Mouse (Mus musculus) adrenal gland, postnatal 25 days (tissue): ENCODE data around the gene Tnpo1. TPM values are rescaled to one million over a fixed set of nuclear protein-coding genes. Genes with fewer than 3 reads are reported as not detected.
"Not testable (repeated sequence)": the region's sequence is repeated elsewhere in the genome, so short reads cannot be mapped to it uniquely, and the experiment has no call there.

ENCODE experiments used
- DNase-seq: peaks from one replicate; pipeline ENCODE4 v3.0.0; 2021; ENCODE audit warnings: mixed read lengths
- total RNA-seq: library from RNA; stranded (reverse); gene quantifications from 2 replicates; pipeline ENCODE4 v1.2.3, GENCODE M21; 2021

Tnpo1 gene
- total RNA-seq, 1 experiment from 2014 or later, result 135 TPM

DNA sequence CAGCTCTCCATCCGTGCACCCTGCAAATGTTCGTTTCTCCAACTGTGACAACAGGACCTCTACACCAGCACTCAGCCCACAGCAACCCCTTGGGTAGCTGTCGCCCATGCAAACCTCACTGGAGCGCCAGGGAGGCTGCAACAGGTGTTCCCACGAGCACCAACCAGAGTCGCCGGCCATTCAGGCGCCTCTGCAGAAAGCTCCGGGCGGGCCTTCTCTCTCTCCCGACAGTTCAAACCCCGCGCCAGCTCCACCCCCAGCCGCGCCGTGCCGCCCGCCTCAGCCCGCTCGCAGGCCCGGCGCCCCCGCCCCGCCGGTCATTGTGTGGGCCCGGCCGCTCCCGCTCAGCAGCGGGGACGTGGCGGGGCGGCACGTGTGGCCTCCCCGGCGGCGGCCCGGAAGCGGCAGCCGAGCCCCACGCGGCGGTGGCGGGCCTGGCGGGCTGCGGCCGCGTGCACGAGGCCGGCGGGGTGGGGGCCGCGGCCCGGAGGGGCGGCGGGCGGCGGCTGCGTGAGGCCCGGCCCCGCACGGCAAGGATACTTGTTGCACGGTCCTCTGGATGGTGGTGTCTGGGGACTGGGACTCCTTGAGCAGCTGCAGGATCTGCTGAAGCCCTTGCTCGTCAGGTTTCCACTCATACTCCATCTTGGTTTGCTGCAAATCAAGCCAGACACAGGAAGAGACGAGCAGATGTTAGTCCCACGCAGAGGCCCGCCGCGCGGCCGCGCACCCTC, 35.9 kb downstream of the Tnpo1 start:
- DNase-seq, result peak; percentile 74

DNA sequence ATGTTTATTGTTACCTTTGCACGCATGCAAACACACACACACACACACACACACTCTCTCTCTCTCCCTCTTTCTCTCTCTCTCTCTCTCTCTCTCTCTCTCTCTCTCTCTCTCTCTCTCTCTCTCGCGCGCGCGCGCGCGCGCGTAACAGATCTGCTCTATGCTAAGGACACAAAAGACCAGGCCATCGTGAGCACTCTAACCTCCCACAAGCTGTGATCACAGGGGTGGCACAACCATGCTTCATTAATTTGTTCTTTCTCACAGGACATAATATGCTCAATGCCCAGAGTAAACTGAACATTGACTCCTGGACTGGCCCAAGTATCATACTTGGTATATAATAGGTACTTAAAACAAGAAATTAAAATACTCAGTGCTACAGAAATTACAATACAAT, 37.0 kb downstream of the Tnpo1 start:
- DNase-seq, result no peak

DNA sequence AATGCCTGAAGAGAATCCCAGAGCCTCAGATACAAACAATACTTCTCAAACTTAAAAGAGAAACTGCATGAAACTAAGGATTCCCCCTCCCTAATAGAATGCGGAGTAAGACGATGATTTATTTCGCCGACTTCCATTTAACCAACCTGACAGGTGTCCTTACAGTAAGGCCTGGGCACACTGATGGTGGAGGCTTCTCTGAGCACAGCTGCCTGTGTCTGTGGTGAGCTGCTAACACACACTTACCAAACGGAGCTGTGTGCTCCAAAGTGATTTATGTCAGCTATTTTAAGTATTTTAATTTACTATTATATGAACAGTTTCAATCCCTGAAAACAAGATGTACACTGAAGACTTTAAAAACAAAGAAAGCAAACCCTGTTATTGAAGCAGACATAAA, 42.4 kb downstream of the Tnpo1 start:
- DNase-seq, result no peak

- no peak for DNase-seq
Measured at GRCm38 (mm10) chr13:98881991-98882390, 44.2 kb downstream of the Tnpo1 start.

DNA sequence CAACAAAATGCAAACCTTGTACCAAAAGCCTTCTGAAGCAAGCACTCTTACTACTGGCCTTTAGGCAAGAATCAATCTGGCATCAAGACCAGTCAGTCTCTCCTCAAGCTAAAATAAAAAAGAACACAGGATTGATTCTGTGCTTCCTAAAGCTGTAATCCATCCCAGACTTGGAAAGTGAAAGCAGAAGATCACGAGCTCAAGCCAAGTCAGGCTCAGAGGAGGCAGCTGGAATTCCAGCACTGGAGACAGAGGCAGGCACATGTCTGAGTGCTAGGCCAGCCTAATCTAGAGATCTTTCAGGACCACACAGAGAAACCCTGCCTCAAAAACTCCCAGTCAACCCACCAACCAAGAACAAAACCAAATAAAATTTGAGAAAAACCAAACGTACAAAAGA, 45.8 kb downstream of the Tnpo1 start:
- no peak for DNase-seq

- no peak for DNase-seq
Measured at GRCm38 (mm10) chr13:98879422-98879821, 46.8 kb downstream of the Tnpo1 start.

- no peak for DNase-seq
Measured at GRCm38 (mm10) chr13:98877165-98877564, 49.0 kb downstream of the Tnpo1 start.

GRCm38 (mm10) chr13:98874727-98875126, 51.5 kb downstream of the Tnpo1 start:
- DNase-seq, result no peak

DNA sequence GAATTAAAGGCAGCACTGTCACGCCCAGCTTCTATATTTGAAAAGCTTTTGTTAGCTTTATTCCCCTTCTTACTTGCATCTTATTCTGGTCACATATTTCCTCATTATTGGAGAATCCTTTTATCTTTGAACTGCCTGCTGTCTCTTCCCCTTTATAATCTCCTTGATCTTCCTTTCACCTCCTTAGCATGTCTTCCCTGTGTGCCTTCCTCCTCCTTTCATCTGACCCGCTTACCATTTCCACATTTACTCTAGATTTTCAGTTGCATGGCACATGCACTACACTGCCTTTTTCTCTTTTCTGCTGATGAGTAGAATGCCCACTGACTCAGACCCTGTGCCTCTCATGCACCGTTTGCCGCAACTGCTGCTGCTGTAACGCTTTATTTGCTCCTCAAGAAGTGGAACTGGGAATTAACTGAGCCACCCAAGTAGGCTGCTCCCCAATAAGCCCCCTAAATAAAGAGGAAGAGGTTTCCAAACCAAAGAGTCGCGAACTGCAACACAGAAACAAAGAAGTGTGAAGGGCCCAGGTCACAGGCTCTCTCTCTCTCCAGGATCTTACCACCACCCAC, 53.8 kb downstream of the Tnpo1 start:
- DNase-seq, result no peak

- DNase-seq, result no peak
Measured at GRCm38 (mm10) chr13:98871263-98871662, 54.9 kb downstream of the Tnpo1 start.

DNA sequence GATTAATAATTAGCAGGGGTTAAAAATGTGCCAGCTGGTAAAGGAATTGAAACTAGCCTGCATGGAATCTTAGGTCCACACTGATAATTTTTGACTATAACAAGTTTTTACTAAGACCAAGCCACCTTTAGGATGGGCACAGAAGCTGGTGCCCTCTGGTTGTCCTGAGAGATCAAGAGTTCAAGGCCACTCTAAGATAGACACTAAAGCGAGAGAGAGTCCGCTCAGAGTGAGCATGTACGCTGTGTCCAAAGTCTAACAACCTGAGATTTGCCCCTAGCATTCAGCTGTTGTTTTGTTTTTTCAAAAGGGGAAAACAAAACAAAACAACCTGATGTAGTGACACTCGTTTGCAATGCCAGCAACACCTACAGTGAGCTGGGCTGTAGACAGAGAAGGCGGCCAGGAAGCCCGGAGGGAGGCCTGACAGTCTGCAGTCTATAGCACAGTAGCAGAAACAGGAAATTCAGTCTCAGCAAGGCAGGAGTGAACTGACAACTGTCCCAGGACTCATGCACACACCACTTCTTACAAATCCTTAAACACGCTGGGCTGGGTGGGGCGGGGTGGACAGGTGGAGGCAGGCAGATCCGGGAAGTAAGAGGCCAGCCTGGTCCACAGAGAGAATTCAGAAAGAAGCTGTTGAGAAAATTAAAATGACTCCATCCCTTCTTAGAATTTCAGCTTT, 57.8 kb downstream of the Tnpo1 start:
- no peak for DNase-seq

- DNase-seq, result no peak
Measured at GRCm38 (mm10) chr13:98867810-98868209, 58.4 kb downstream of the Tnpo1 start.

DNA sequence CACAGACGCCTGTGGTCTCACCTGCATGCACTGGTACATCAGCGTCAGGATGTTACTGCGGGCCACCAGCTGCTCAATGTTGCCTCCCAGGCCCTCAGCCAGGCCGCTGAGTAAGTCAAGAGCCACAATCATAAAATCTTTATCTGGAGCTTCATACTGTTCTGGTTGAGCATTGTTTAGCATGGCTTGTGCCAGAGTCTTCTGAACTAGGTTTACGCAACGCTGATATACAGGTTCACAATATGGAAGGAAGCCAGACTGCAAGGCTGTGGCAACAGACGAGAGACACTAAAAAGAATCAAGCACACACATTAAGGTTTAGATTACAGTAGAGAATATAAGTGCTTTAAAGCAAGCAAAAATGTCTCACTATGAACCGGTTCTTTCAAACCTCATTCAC, 70.9 kb downstream of the Tnpo1 start:
- no peak for DNase-seq

DNA sequence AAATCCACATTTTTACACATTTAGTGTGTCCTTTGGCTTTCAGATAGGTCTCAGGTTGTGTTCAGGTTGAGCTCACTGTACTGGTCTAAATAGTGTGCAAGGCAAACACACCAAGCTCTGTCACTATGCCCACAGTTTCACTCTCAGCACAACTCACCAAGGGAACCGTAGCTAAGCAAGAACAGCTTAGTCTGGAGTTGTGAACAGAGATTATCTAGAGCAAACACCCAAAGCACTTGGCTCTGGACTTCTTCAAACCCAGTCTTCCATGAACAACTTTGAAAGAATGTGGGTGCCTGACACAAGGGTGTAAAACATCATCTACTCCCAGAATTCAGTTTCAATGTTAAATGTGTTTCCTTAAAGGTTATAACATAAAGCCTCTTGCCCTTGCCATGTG, 80.4 kb downstream of the Tnpo1 start:
- no peak for DNase-seq

DNA sequence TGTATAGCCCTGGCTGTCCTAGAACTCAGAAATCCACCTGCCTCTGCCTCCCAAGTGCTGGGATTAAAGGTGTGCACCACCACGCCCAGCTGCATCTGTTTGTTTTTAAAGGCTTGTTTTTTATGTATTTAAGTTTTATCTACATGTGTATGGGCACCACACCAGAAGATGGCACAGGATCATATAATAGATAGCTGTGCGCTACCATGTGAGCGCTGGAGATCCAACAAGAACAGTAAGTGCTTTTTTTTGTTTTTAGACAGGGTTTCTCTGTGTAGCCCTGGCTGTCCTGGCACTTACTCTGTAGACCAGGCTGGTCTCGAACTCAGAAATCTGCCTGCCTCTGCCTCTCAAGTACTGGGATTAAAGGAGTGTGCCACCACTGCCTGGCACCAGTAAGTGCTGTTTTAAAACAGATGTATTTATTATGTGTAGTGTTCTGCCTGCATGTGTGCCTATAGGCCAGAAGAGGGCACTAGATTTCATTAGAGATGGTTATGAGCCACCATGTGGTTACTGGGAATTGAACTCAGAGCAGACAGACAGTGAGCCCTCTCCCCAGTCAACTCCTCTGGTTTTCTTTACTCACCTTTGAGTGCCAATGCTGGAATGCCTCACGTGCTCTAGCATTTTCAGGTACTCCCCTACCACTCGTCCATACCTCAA, 89.6 kb downstream of the Tnpo1 start:
- DNase-seq, result no peak

DNA sequence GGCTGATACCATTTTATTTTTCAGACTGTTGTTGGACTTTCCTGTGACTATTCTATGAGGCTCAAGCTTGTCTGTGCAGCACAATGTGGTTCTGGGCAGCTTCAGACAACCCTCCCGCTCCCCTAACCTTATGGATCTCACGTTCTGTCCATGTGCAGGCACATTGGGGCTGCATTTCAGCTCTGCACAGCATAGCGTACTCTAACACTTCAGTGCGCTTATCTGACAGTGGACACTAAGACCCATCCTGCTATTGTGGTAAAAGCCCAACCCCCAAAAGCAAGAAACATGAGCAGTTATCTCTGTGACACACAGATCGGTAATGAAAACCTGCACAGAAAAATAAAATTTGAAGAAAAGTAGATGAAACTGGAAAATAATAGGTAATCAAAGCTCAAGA, 90.4 kb downstream of the Tnpo1 start:
- no peak for DNase-seq

- no peak for DNase-seq
Measured at GRCm38 (mm10) chr13:98834723-98835122, 91.5 kb downstream of the Tnpo1 start.

DNA sequence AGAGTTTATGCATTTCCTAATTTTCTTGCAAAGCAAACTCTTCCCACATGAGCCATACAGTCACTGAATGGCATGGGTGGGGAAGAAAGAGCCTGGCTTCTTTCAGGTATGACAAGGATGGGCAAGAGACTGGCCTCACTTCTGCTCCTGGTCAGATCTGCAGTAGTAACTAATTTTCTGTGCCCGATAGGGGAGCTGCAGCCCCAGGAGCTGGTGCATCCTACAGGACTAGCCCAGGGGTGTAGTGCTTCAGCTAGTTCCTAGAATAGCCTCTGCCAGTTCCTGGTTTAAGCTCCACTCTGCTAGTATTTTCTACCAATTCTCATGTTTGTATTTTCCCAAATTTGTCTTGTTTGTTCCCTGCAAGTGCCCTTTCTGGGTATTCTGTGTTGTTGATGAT, 92.0 kb downstream of the Tnpo1 start:
- no peak for DNase-seq

DNA sequence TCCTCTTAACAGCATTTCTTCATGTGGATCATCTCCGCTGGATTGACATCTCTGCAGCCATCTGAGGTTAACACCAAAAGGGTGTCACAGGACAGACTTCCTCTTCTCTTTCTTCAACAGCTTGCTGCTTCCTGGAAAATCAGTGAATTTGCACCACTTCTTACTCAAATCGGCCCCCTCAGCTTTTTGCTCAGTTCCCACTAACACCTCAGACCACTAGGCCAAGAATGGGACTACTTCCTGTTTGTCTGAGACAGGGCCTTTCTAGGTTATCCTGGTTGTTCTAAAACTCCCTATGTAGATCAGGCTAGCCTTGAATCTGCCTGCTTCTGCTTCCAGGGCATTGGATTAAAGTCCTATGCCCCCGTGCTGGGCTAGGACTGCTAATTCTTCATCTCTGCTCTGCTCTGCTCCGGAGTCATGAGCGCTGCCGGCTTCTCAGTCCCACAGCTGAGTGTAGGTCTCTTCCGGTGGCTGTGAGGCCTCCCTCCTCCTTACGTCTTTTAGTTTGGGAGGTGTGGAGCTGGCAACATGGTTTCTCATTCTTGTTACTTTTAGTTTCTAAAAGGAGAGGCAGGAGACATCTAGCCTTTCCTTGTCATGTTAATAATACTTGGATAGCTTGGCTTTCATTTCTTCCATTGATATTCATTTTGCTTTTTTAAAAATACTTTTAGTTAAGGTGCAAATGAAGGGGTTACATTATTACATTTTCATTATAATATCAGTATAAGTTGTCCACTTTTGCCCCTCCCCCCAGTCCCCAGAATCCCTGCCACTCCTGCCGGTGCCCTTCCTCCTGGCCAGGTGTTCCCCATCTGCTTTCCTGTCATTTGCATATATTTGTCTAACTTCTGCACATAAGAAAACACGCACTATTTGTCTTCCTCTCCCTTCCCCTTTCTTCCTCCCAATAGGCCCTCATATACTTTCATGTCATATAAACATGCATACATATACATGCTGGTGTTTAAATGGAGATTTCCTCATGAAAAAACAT, 93.4 kb downstream of the Tnpo1 start:
- DNase-seq, result no peak

DNA sequence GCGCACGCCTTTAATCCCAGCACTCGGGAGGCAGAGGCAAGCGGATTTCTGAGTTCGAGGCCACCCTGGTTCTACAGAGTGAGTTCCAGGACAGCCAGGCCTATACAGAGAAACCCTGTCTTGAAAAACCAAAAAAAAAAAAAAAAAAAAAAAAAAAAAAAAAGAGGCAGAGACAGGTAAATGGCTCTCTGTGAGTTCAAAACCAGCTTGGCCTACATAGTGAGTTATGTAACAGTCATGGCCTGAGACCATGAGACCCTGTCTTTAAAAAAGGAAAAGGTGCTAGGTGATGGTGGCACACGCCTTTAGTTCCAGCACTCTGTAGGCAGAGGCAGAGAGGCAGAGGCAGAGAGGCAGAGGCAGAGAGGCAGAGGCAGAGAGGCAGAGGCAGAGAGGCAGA, 97.2 kb downstream of the Tnpo1 start:
- not testable (repeated sequence) for DNase-seq

GRCm38 (mm10) chr13:98825574-98825973, 100.6 kb downstream of the Tnpo1 start:
- no peak for DNase-seq

GRCm38 (mm10) chr13:98819094-98819493, 107.1 kb downstream of the Tnpo1 start:
- no peak for DNase-seq
